Mouse (Mus musculus): ENCODE results near the gene Nudt19. TPM values are rescaled to one million over a fixed set of nuclear protein-coding genes. Genes with fewer than 3 reads are reported as not detected.

The Nudt19 gene
- polyA plus RNA-seq (2014; fragmentation: Nextera tagmentation; extraction: Ambion mirVana): 52.0 and 60.5 TPM in 2 replicates

DNA sequence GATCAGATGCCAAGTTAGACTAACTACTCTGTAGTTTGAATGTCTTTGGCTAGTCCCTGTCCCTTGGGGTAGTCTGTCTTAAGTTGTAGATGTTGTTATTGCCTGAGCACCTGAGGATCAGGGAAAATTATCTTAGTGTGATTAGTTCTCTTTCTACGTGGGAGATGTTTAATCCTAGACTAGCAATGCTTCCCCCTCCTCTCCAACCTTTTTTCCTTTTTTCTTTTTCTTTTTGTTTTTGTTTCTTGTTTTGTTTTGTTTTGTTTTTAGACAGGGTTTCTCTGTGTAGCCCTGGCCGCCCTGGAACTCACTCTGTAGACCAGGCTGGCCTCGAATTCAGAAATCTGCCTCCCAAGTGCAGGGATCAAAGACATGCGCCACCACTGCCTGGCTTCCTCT lies at the start of gene Nudt19:
TSS of gene Nudt19 (minus strand) at position 100 of the 399 bp plus-strand sequence.
- WGBS: 58% methylated on average over 4 of the region's 4 CpGs
- H3K36me3 ChIP-seq (ENCODE audit: control insufficient read depth, insufficient read depth, low read length): no peaks in the 10 kb centered on the region
- no peaks in the 10 kb centered on the region for H3K9me3 ChIP-seq (ENCODE audit: control insufficient read depth, low read depth, low read length)
- H3K27ac ChIP-seq (ENCODE audit: low read length): peak within 1 kb of the TSS; percentile 98
- H3K9ac ChIP-seq (replicated peaks; ENCODE audit: low read depth, low read length): peak within 1 kb of the TSS; percentile 88
- ATAC-seq (ENCODE audit: insufficient number of reproducible peaks, insufficient read depth, low FRiP score, low read depth): no peak
- peaks cover 3% of the 10 kb centered on the region; the same call in 1 of the 2 replicates for H3K4me1 ChIP-seq (ENCODE audit: control insufficient read depth, insufficient read depth, low read length)
- peak within 1 kb of the TSS; percentile 95 for H3K4me2 ChIP-seq (replicated peaks; ENCODE audit: low read depth, low read length)
- H3K4me3 ChIP-seq (ENCODE audit: low read depth, low read length): peak within 1 kb of the TSS; percentile 72
- H3K27me3 ChIP-seq (ENCODE audit: control insufficient read depth, insufficient read depth, low read length): no peaks in the 10 kb centered on the region

DNA sequence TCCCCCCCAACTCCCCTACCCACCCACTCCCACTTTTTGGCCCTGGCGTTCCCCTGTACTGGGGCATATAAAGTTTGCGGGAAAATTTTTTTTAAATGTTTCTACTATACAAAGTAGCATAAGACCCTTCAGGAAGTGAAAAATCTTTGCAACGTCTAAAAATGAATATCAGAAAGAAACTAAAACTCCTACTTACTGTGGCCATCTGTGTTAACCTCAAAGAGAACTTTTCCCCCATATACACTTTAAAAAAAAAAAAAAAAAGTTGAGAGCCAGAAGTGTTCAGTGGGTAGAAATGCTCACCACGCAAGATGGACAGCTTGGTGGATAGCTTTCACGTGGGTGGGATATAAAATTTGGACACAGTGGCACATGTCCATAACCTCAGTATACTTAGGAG lies 46.7 kb upstream of the Nudt19 start:
- Histone ChIP-seq H3K9me3 (ENCODE audit: control insufficient read depth, low read depth, low read length) (no peaks in the 10 kb centered on the region), H3K4me3 (ENCODE audit: low read depth, low read length) (no peak overlapping the region), H3K27me3 (ENCODE audit: control insufficient read depth, insufficient read depth, low read length) (no peaks in the 10 kb centered on the region), H3K4me1 (ENCODE audit: control insufficient read depth, insufficient read depth, low read length) (no peaks in the 10 kb centered on the region), H3K27ac (ENCODE audit: low read length) (no peak overlapping the region), H3K36me3 (ENCODE audit: control insufficient read depth, insufficient read depth, low read length) (peaks cover 26% of the 10 kb centered on the region; the same call in 1 of the 2 replicates), H3K9ac (replicated peaks; ENCODE audit: low read depth, low read length) (no peak overlapping the region), H3K4me2 (replicated peaks; ENCODE audit: low read depth, low read length) (no peak overlapping the region)
- ATAC-seq (ENCODE audit: insufficient number of reproducible peaks, insufficient read depth, low FRiP score, low read depth): no peak
- WGBS: 92% methylated on average over 5 of the region's 5 CpGs

DNA sequence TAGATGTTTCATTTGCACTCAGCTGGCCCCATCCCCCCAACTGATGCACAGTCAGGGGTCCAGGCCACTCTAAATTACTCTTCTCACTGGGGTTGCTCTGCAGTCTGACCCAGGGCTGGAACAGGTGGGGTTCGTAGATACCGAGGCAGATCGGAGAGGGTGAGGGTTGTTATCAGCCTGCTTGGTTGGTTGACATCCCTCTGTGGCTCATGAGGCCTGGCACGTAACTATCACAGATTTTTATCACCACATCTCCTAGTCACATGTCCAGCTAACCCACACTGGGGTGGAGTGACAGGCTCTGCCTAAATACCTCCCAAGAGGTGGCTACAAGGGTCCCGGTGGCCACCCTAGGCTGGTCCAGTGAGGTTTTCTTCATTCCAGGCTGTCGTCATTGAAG lies 45.0 kb upstream of the Nudt19 start:
- Histone ChIP-seq H3K9me3 (ENCODE audit: control insufficient read depth, low read depth, low read length) (no peaks in the 10 kb centered on the region), H3K27me3 (ENCODE audit: control insufficient read depth, insufficient read depth, low read length) (no peaks in the 10 kb centered on the region), H3K4me1 (ENCODE audit: control insufficient read depth, insufficient read depth, low read length) (no peaks in the 10 kb centered on the region), H3K9ac (replicated peaks; ENCODE audit: low read depth, low read length) (no peak overlapping the region), H3K4me3 (ENCODE audit: low read depth, low read length) (no peak overlapping the region), H3K4me2 (replicated peaks; ENCODE audit: low read depth, low read length) (no peak overlapping the region), H3K36me3 (ENCODE audit: control insufficient read depth, insufficient read depth, low read length) (peaks cover 23% of the 10 kb centered on the region; the same call in 1 of the 2 replicates), H3K27ac (ENCODE audit: low read length) (no peak overlapping the region)
- WGBS: 88% methylated on average over 6 of the region's 6 CpGs
- ATAC-seq (ENCODE audit: insufficient number of reproducible peaks, insufficient read depth, low FRiP score, low read depth): no peak

DNA sequence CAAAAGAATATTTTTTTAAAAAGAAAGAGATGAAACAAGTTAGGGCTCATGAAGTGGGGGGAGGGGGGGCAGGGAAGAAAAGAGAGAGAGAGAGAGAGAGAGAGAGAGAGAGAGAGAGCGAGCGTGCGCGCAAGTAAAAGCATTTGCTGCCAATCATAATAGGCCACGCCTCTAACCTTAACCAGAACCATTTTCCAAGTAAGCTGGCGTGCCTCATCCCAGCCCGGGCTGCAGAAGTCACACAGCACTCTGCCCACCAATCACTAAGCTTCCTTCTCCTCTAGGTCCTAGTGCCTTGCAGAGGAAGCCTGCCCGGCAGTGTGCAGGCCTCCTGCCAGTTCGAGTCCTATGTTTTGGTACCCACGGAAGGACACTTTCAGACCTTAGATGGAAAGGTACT lies 43.9 kb upstream of the Nudt19 start:
- no peak overlapping the region for H3K4me3 ChIP-seq (ENCODE audit: low read depth, low read length)
- no peak overlapping the region for H3K27ac ChIP-seq (ENCODE audit: low read length)
- WGBS: 87% methylated on average over 8 of the region's 10 CpGs
- no peaks in the 10 kb centered on the region for H3K9me3 ChIP-seq (ENCODE audit: control insufficient read depth, low read depth, low read length)
- no peaks in the 10 kb centered on the region for H3K4me1 ChIP-seq (ENCODE audit: control insufficient read depth, insufficient read depth, low read length)
- H3K27me3 ChIP-seq (ENCODE audit: control insufficient read depth, insufficient read depth, low read length): no peaks in the 10 kb centered on the region
- peaks cover 32% of the 10 kb centered on the region; the same call in 1 of the 2 replicates for H3K36me3 ChIP-seq (ENCODE audit: control insufficient read depth, insufficient read depth, low read length)
- no peak for ATAC-seq (ENCODE audit: insufficient number of reproducible peaks, insufficient read depth, low FRiP score, low read depth)
- no peak overlapping the region for H3K9ac ChIP-seq (replicated peaks; ENCODE audit: low read depth, low read length)
- H3K4me2 ChIP-seq (replicated peaks; ENCODE audit: low read depth, low read length): no peak overlapping the region

DNA sequence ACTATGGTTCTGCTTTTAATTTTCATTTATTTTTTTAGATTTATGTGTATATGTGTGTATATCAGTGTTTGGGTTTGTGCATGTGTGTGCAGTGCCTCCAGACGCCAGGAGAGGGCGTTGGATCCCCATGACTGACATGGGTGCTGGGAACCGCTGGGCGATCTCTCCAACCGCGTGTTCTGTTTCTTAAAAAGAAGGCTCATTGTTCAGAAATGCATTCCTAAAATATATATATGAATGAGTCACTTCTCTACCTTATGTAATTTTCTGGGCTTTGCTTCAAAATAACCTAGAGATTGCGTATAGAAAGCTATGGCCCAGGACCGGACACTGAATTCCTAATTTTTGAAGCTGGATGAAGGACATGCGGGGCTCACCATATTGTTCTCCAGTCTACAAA lies 43.4 kb upstream of the Nudt19 start:
- ATAC-seq (ENCODE audit: insufficient number of reproducible peaks, insufficient read depth, low FRiP score, low read depth): no peak
- no peak overlapping the region for H3K9ac ChIP-seq (replicated peaks; ENCODE audit: low read depth, low read length)
- H3K4me2 ChIP-seq (replicated peaks; ENCODE audit: low read depth, low read length): no peak overlapping the region
- no peaks in the 10 kb centered on the region for H3K27me3 ChIP-seq (ENCODE audit: control insufficient read depth, insufficient read depth, low read length)
- H3K9me3 ChIP-seq (ENCODE audit: control insufficient read depth, low read depth, low read length): no peaks in the 10 kb centered on the region
- WGBS: 87% methylated on average over 9 of the region's 9 CpGs
- no peaks in the 10 kb centered on the region for H3K4me1 ChIP-seq (ENCODE audit: control insufficient read depth, insufficient read depth, low read length)
- peaks cover 29% of the 10 kb centered on the region; the same call in 1 of the 2 replicates for H3K36me3 ChIP-seq (ENCODE audit: control insufficient read depth, insufficient read depth, low read length)
- H3K4me3 ChIP-seq (ENCODE audit: low read depth, low read length): no peak overlapping the region
- H3K27ac ChIP-seq (ENCODE audit: low read length): no peak overlapping the region

DNA sequence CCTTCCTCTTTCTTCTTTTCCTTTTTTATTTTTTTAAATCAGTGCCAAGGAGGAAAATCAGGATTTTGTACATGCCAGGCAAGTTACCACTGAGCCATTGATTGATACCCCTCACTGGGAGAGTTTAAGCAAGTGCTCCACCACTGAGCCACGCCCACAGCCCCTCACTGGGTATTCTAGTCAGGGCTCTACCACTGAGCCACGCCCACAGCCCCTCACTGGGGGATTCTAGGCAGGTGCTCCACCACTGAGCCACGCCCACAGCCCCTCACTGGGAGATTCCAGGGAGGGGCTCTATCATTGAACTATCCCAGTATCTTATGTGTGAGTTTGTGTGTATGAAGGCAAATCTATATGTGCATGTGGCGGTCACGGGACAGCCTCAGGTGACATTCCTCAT lies 38.2 kb upstream of the Nudt19 start:
- no peak for ATAC-seq (ENCODE audit: insufficient number of reproducible peaks, insufficient read depth, low FRiP score, low read depth)
- 91% methylated on average over 5 of the region's 5 CpGs for WGBS
- Histone ChIP-seq H3K9me3 (ENCODE audit: control insufficient read depth, low read depth, low read length) (no peaks in the 10 kb centered on the region), H3K36me3 (ENCODE audit: control insufficient read depth, insufficient read depth, low read length) (peaks cover 22% of the 10 kb centered on the region), H3K4me3 (ENCODE audit: low read depth, low read length) (no peak overlapping the region), H3K27me3 (ENCODE audit: control insufficient read depth, insufficient read depth, low read length) (no peaks in the 10 kb centered on the region), H3K4me1 (ENCODE audit: control insufficient read depth, insufficient read depth, low read length) (no peaks in the 10 kb centered on the region), H3K4me2 (replicated peaks; ENCODE audit: low read depth, low read length) (no peak overlapping the region), H3K9ac (replicated peaks; ENCODE audit: low read depth, low read length) (no peak overlapping the region), H3K27ac (ENCODE audit: low read length) (no peak overlapping the region)

DNA sequence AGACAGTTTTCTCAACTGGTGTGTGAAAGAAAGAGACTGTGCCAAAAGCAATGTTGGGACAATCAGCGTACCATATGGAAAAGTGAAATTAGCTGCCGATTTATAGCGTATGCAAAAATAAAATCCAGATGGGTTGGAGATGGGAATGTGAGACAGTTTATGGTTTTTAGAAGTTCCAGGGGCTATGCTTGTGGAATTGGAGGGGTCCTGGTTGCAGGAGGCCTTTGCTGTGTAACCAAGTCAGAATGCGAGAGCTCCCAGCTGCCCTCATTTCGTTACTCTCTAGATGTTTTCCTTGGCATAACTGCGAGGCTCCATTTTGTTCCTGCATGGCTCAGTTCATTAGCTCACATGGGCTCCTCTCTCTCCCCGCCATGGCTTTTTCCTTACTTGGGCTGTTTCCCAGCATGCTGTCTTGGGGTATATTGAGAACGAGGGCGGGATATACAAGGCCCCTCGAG lies 34.7 kb upstream of the Nudt19 start:
- no peaks in the 10 kb centered on the region for H3K27me3 ChIP-seq (ENCODE audit: control insufficient read depth, insufficient read depth, low read length)
- no peak overlapping the region for H3K27ac ChIP-seq (ENCODE audit: low read length)
- H3K36me3 ChIP-seq (ENCODE audit: control insufficient read depth, insufficient read depth, low read length): peaks cover 17% of the 10 kb centered on the region
- WGBS: 86% methylated on average over 10 of the region's 10 CpGs
- H3K4me1 ChIP-seq (ENCODE audit: control insufficient read depth, insufficient read depth, low read length): peaks cover 14% of the 10 kb centered on the region
- no peak overlapping the region for H3K4me2 ChIP-seq (replicated peaks; ENCODE audit: low read depth, low read length)
- ATAC-seq (ENCODE audit: insufficient number of reproducible peaks, insufficient read depth, low FRiP score, low read depth): no peak
- H3K9me3 ChIP-seq (ENCODE audit: control insufficient read depth, low read depth, low read length): no peaks in the 10 kb centered on the region
- H3K9ac ChIP-seq (replicated peaks; ENCODE audit: low read depth, low read length): no peak overlapping the region
- H3K4me3 ChIP-seq (ENCODE audit: low read depth, low read length): no peak overlapping the region

DNA sequence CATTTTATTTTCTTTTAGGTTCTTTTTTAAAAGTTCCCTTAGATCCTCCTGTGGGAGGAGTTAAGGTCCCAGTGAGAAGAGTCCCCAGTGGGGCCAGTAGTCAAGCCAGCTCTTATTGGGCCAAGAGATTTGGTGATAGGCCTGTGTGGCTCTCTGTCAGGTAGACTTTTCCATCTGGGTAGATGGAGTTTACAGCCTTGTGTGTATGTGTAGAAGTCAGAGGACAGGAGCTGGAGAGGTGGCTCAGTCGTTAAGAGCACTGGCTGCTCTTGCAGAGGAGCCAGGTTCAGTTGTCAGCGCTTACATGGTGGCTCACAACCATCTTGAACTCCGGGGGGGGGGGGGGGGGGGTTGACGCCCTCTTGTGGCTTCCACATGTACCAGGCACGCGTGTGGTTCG lies 33.4 kb upstream of the Nudt19 start:
- Histone ChIP-seq H3K27ac (ENCODE audit: low read length) (no peak overlapping the region), H3K27me3 (ENCODE audit: control insufficient read depth, insufficient read depth, low read length) (peaks cover 2% of the 10 kb centered on the region), H3K9ac (replicated peaks; ENCODE audit: low read depth, low read length) (no peak overlapping the region), H3K4me2 (replicated peaks; ENCODE audit: low read depth, low read length) (no peak overlapping the region), H3K4me3 (ENCODE audit: low read depth, low read length) (no peak overlapping the region), H3K36me3 (ENCODE audit: control insufficient read depth, insufficient read depth, low read length) (peaks cover 12% of the 10 kb centered on the region), H3K4me1 (ENCODE audit: control insufficient read depth, insufficient read depth, low read length) (peaks cover 14% of the 10 kb centered on the region), H3K9me3 (ENCODE audit: control insufficient read depth, low read depth, low read length) (no peaks in the 10 kb centered on the region)
- WGBS: 85% methylated on average over 5 of the region's 7 CpGs
- ATAC-seq (ENCODE audit: insufficient number of reproducible peaks, insufficient read depth, low FRiP score, low read depth): no peak
